Mouse (Mus musculus) B cell, adult (primary cell): ENCODE data around the gene Naa30. TPM values are rescaled to one million over a fixed set of nuclear protein-coding genes. Genes with fewer than 3 reads are reported as not detected.

Experiments used
- total RNA-seq: library from RNA; stranded (reverse); gene quantifications from 4 replicates; pipeline ENCODE4 v1.2.4, GENCODE M21; 2023; ENCODE audit not compliant: inconsistent age

The Naa30 gene
- total RNA-seq = 40.5 to 44.7 TPM (median 41.3 TPM) in 4 replicates

DNA sequence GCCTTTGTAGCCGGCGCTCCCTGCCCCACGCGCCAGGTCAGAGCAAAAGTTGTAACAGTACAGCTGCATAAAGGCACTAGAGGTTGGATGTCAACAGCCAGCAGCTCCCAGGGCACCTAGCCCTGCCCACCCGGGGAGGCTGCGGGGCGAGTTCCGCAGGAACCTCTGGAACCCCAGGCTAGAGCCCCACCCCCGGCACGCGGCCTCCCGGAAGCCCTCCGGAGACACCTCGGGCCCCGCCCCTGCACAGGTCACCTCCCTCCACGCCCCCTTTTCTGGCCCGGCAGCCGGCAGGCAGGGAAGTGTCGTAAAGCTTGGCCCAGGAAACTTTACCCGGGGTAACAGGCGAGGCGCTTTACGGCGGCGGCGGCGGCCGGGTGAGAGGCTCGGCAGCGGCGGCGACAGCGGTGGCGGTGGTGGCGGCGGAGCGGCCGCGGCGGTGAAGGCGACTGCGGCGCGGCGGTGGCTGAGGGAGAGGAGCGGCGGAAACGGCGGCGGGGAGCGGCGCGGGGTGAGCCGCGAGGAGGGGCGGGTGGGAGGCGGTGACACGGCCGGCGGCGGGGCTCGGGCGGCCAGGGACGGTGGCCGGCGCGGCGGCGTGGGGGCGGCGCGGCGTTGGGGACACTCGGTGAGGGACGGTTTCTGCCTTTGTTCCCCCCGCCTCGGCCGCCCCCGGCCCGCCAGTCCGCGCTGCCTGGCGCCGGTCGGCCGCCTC lies at the start of gene Naa30:
Gene Naa30, plus strand, starts transcription at position 360 of the 715 bp plus-strand sequence.

Other genes with a start within 250 kb of the Naa30 start
- 25.0 to 37.3 TPM (median 26.7 TPM) in 4 replicates for gene Ap5m1, start 106.1 kb upstream of the Naa30 start, total RNA-seq
- gene Exoc5, start 105.6 kb upstream of the Naa30 start, total RNA-seq = 45.2 to 51.9 TPM (median 47.8 TPM) in 4 replicates
- not detected in 4 replicates for gene ccdc198, start 73.2 kb downstream of the Naa30 start, total RNA-seq